In the genomic region with DNA sequence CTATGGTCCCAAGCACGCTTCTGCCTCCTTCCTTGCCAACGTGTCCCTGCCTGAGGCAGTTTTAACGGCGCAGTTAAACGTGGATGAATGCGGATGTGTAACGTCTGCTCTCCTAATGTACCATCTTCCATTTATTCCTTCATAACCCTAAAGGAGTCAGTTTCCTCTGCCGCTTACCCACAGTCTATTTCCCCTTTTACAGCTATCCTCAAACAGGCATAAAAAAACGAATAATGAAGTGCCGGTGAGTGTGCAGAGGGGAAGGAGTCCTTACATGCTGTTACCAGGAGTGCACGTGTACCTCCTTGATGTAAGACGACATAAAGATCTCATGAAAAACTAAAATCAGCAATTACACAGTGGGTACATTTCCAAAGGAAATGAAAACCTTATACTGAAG, we compare ENCODE assay signal across 37 mouse cellular contexts. TPM values are rescaled to one million over a fixed set of nuclear protein-coding genes. Genes with fewer than 3 reads are reported as not detected.
"Had no signal": no experiment of that assay in that cellular context is flagged by ENCODE, and none has a peak within 500 bp of the region (broad histone marks: within the 10 kb centered on the region; RNA-seq: fewer than 3 reads in every experiment).

No protein-coding gene starts in this region.

- H3K27ac ChIP-seq: heart, embryonic 10.5 days; heart, embryonic 13.5 days; heart, embryonic 15.5 days; hindbrain, embryonic 13.5 days; hindbrain, embryonic 15.5 days; hindbrain, postnatal 0 days; layer of hippocampus, adult 2 months; left cerebral cortex, adult 2 months; limb, embryonic 10.5 days; limb, embryonic 12.5 days had no signal

- H3K36me3 ChIP-seq: heart, embryonic 10.5 days; heart, embryonic 13.5 days; heart, embryonic 15.5 days; hindbrain, embryonic 13.5 days; hindbrain, embryonic 15.5 days; limb, embryonic 10.5 days; limb, embryonic 12.5 days had no signal

- ATAC-seq: forebrain, postnatal 0 days; hindbrain, postnatal 0 days; intestine, embryonic 16.5 days had no signal

- DNase-seq: forebrain, postnatal 0 days; gastrocnemius, postnatal 14 days; gastrocnemius, postnatal 36 days; heart, postnatal 14 days; heart, postnatal 36 days; kidney, adult 11 months; kidney, adult 2 months; kidney, adult 9 months; kidney, postnatal 10 days; kidney, postnatal 25 days; kidney, postnatal 4 days; liver had no signal

- H3K4me3 ChIP-seq: heart, embryonic 10.5 days; heart, embryonic 13.5 days; heart, embryonic 15.5 days; hindbrain, embryonic 13.5 days; hindbrain, embryonic 15.5 days; layer of hippocampus, adult 2 months; left cerebral cortex, adult 2 months; limb, embryonic 10.5 days; limb, embryonic 12.5 days had no signal

- H3K4me1 ChIP-seq: heart, embryonic 10.5 days; heart, embryonic 13.5 days; heart, embryonic 15.5 days; hindbrain, embryonic 13.5 days; limb, embryonic 10.5 days; limb, embryonic 12.5 days had no signal

- H3K4me2 ChIP-seq: heart, embryonic 13.5 days; heart, embryonic 15.5 days; hindbrain, embryonic 13.5 days; hindbrain, embryonic 15.5 days; limb, embryonic 12.5 days; liver, embryonic 11.5 days had no signal

- H3K27me3 ChIP-seq: heart, embryonic 13.5 days; heart, embryonic 15.5 days; hindbrain, embryonic 13.5 days; hindbrain, embryonic 15.5 days; limb, embryonic 12.5 days had no signal

- H3K9ac ChIP-seq: forebrain, postnatal 0 days; heart, embryonic 13.5 days; heart, embryonic 15.5 days; hindbrain, embryonic 13.5 days; hindbrain, embryonic 15.5 days; limb, embryonic 12.5 days had no signal

- H3K9me3 ChIP-seq: heart, embryonic 10.5 days; heart, embryonic 13.5 days; heart, embryonic 15.5 days; hindbrain, embryonic 13.5 days; hindbrain, embryonic 15.5 days; limb, embryonic 10.5 days; limb, embryonic 12.5 days had no signal

RNA-seq across cellular contexts. Expression of a gene that starts 54.3 kb away (rescaled TPM):
- total RNA-seq: forebrain, postnatal 0 days; gastrocnemius, adult 18-20 months; gastrocnemius, adult 8-10 months; gastrocnemius, postnatal 14 days; gastrocnemius, postnatal 36 days; heart, adult 8-10 months; heart, postnatal 14 days; heart, postnatal 36 days; hematopoietic stem cell, adult 5-6 weeks; hindbrain, postnatal 0 days; layer of hippocampus, adult 2 months; layer of hippocampus, postnatal 10 days; layer of hippocampus, postnatal 25 days; left cerebral cortex, adult 2 months; left cerebral cortex, postnatal 14 days; left cerebral cortex, postnatal 36 days had no signal
- polyA plus RNA-seq: forebrain, postnatal 0 days; heart, embryonic 10.5 days; heart, embryonic 13.5 days; heart, embryonic 15.5 days; heart, postnatal 0 days; hindbrain, embryonic 11.5 days; hindbrain, embryonic 13.5 days; hindbrain, embryonic 15.5 days; hindbrain, postnatal 0 days; intestine, embryonic 14.5 days; intestine, embryonic 16.5 days; kidney, adult 2 months; kidney, embryonic 16.5 days; limb, embryonic 10.5 days; limb, embryonic 12.5 days; limb, embryonic 14.5 days; liver, embryonic 11.5 days had no signal
